Mouse (Mus musculus): ENCODE data around the gene Rnf150. TPM values are rescaled to one million over a fixed set of nuclear protein-coding genes. Genes with fewer than 3 reads are reported as not detected.

Rnf150 gene
- total RNA-seq, 1 experiment from 2014 or later: 0.23 TPM

- ATAC-seq (ENCODE audit: extremely low read depth, insufficient number of reproducible peaks, low FRiP score, poor library complexity, severe bottlenecking): no peak
Observed at GRCm38 (mm10) chr8:83087604-83088003, 224.4 kb downstream of the Rnf150 start.

GRCm38 (mm10) chr8:83088156-83088555 is 225.0 kb downstream of the Rnf150 start:
- no peak for ATAC-seq (ENCODE audit: extremely low read depth, insufficient number of reproducible peaks, low FRiP score, poor library complexity, severe bottlenecking)

GRCm38 (mm10) chr8:83089336-83089986 is 226.3 kb downstream of the Rnf150 start:
- peak; percentile 75 for ATAC-seq (ENCODE audit: extremely low read depth, insufficient number of reproducible peaks, low FRiP score, poor library complexity, severe bottlenecking)

GRCm38 (mm10) chr8:83090446-83090845 is 227.3 kb downstream of the Rnf150 start:
- ATAC-seq (ENCODE audit: extremely low read depth, insufficient number of reproducible peaks, low FRiP score, poor library complexity, severe bottlenecking): no peak

- ATAC-seq (ENCODE audit: extremely low read depth, insufficient number of reproducible peaks, low FRiP score, poor library complexity, severe bottlenecking): peak; percentile 33; the same call in 1 of the 2 replicates
Observed at GRCm38 (mm10) chr8:83100041-83100440, 236.9 kb downstream of the Rnf150 start.

GRCm38 (mm10) chr8:83102957-83103510 is 239.9 kb downstream of the Rnf150 start:
- no peak for ATAC-seq (ENCODE audit: extremely low read depth, insufficient number of reproducible peaks, low FRiP score, poor library complexity, severe bottlenecking)

GRCm38 (mm10) chr8:83103968-83104367 is 240.8 kb downstream of the Rnf150 start:
- peak; percentile 48; the same call in 1 of the 2 replicates for ATAC-seq (ENCODE audit: extremely low read depth, insufficient number of reproducible peaks, low FRiP score, poor library complexity, severe bottlenecking)

GRCm38 (mm10) chr8:83109756-83110155 is 246.6 kb downstream of the Rnf150 start:
- no peak for ATAC-seq (ENCODE audit: extremely low read depth, insufficient number of reproducible peaks, low FRiP score, poor library complexity, severe bottlenecking)

- no peak for ATAC-seq (ENCODE audit: extremely low read depth, insufficient number of reproducible peaks, low FRiP score, poor library complexity, severe bottlenecking)
Observed at GRCm38 (mm10) chr8:83110177-83110576, 247.0 kb downstream of the Rnf150 start.

- no peak for ATAC-seq (ENCODE audit: extremely low read depth, insufficient number of reproducible peaks, low FRiP score, poor library complexity, severe bottlenecking)
Observed at GRCm38 (mm10) chr8:83135086-83135485, 271.9 kb downstream of the Rnf150 start.

- no peak for ATAC-seq (ENCODE audit: extremely low read depth, insufficient number of reproducible peaks, low FRiP score, poor library complexity, severe bottlenecking)
Observed at GRCm38 (mm10) chr8:83140068-83140467, 276.9 kb downstream of the Rnf150 start.

- peak; percentile 83 for ATAC-seq (ENCODE audit: extremely low read depth, insufficient number of reproducible peaks, low FRiP score, poor library complexity, severe bottlenecking)
Observed at GRCm38 (mm10) chr8:83140701-83141111, 277.6 kb downstream of the Rnf150 start.

Other genes starting within 250 kb of the Rnf150 start
- gene Zfp330, start 89.2 kb upstream of the Rnf150 start, total RNA-seq (2017): 86.6 and 92.3 TPM in 2 replicates

All from neutrophil, adult 5-6 weeks (primary cell).